Mouse (Mus musculus) ovary, postnatal 10 days (tissue): ENCODE measurements around the gene Lrrc61.

Experiments
- DNase-seq: peaks from one replicate; pipeline ENCODE4 v3.0.0; 2022; ENCODE audit warnings: low spot score

Lrrc61 gene

GRCm38 (mm10) chr6:48593158-48594042 lies 38.8 kb downstream of the Lrrc61 start, which contains the start of the genes Repin1 and Gm44965:
Gene Repin1, plus strand, starts transcription at chr6:48593883.
Gene Gm44965, plus strand, starts transcription at chr6:48593941.
- peak; percentile 92 for DNase-seq

DNA sequence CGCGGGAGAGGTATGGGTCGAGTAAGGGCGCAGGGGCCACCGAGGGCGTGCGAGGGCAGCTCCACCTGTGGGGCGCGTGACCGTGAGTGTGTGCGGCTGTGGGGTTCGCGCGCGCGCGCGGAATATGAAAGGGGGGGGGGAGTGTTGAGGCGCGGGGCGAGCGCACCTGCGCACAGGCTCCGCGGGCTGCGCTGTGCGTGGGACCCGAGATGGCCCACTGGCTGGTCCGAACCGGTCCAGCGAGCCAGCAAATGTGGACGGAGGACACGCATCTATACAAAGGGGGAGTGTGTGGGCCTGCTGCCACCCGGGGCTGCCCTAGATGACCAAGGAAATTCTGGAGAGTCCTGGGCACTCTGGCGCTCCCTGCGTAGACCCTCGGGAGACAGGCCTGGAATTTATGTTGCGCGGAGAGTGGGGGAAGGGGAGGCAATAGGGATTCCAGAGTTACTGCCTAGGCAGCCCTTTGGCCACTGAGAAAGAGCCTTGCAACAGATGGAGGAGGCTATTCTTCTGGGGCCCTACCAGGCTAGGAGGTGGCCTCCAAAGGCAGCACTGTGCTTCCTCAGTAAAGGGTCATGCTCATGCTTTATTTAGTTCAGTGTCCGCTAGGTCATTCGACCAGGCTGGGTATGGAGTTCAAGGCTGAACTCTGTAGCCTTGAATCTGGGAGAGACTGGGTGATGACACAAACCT lies 39.6 kb downstream of the Lrrc61 start:
- DNase-seq: no peak

- DNase-seq: no peak
Measured at GRCm38 (mm10) chr6:48595278-48595677, 40.7 kb downstream of the Lrrc61 start.

DNA sequence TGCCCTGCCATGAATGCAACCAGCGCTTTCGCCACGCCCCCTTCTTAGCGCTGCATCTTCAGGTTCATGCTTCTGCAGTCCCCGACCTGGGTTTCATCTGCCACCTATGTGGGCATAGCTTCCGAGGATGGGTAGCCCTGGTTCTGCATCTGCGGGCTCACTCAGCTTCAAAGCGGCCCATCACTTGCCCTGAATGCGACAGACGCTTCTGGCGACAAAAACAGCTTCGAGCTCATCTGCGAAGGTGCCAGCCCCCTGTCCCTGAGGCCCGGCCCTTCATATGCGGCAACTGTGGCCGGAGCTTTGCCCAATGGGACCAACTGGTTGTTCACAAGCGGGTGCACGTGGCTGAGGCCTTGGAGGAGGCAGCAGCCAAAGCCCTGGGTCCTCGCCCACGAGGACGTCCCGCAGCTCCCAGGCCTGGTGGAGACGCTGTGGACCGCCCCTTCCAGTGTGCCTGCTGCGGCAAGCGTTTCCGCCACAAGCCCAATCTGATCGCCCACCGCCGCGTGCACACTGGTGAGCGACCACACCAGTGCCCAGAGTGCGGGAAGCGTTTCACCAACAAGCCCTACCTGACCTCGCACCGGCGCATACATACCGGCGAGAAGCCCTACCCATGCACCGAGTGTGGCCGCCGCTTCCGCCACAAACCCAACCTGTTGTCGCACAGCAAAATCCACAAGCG lies 42.1 kb downstream of the Lrrc61 start:
- DNase-seq: no peak

DNA sequence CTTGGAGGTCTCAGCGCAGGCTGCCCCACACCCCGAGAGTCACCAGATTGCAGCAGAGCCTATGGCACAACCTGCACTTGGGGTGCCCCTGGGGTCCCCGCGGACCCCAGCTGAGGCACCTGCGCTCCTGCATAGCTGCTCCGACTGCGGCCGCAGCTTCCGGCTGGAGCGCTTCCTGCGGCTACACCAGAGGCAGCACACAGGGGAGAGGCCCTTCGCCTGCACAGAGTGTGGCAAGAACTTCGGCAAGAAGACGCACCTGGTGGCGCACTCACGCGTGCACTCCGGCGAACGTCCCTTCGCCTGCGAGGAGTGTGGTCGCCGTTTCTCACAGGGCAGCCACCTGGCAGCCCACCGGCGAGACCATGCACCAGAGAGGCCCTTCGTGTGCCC lies 42.6 kb downstream of the Lrrc61 start:
- DNase-seq: no peak

- DNase-seq: no peak
Measured at GRCm38 (mm10) chr6:48600594-48600993, 46.0 kb downstream of the Lrrc61 start.

DNA sequence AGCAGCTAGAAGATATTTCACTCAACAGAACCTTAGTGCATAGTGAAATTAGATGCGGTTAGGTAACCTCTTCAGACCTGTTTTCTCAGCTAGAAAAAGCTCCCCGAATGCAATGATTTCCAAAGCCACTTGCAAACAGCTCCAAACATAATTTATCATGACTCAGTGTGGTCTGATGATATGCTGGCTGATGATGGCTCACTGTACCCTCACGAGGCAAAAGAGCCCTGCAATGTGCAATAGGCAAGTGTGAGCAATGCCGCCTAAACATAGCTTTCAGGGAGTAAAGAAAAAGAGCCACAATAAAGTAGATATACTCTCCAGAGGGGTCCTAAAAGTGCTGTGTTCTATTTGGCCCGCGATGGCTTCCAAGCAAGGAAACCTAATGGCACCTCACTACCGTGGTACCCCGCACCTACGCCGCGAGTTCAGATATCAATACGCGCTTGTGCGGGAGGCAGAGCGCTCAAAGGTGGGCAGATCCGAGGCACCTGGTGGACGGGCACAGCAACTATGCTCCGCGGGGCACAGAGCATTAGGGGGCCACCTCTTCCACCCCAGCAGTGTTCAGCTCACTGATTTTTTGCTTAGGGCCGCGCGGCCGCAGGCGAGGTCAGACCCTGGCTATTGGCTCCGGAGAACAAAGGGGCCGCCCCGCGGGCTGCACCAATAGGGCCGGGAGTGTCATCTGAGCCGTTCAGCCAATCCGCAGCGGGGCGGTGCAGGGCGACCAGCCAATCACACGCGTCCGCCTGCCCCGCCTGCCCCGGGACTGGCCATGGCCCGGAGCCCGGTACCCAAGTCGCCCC lies 46.9 kb downstream of the Lrrc61 start, which contains the start of gene Zfp775:
TSS of gene Zfp775 (plus strand) at position 793 of the 809 bp plus-strand sequence.
- peak; percentile 89 for DNase-seq

- no peak for DNase-seq
Measured at GRCm38 (mm10) chr6:48602080-48602741, 47.6 kb downstream of the Lrrc61 start.

GRCm38 (mm10) chr6:48608124-48608523 lies 53.5 kb downstream of the Lrrc61 start:
- no peak for DNase-seq

DNA sequence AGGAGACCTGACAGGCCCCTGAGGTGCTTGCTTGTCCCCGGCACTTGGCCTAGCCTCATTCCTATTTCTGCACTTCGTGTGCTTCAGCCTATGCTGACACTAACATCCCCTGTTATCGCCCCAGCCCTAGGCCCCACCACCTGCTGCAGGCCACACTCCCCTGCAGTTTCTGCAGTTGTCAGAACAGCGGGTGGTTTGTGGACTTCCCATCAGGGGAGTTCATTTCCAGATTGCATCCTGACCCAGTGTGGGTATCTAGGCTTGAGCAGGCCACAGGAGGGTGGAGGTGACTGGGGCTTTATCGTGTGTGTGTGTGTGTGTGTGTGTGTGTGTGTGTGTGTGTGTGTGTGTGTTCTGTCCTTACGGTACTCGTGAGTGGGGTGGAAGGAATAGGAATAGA lies 54.9 kb downstream of the Lrrc61 start:
- DNase-seq: no peak

DNA sequence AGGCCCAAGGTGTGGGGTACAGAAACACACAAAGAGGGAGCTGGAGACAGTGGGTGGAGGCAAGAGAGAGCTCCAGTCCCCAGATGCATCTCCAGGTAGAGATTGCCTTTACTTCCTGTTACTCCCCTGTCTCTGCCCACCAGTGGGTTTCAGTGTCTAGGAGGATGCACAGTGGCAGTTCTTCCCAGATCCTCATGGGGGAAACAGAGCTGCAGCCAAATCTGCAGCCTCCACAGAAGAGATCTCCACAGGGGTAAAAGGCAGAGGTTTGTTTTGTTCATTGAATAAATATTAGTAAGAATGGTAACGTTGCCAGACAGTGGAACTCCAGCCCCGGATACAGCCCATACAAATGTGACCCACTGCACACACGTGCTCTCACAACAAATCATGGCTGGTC lies 56.1 kb downstream of the Lrrc61 start:
- no peak for DNase-seq

DNA sequence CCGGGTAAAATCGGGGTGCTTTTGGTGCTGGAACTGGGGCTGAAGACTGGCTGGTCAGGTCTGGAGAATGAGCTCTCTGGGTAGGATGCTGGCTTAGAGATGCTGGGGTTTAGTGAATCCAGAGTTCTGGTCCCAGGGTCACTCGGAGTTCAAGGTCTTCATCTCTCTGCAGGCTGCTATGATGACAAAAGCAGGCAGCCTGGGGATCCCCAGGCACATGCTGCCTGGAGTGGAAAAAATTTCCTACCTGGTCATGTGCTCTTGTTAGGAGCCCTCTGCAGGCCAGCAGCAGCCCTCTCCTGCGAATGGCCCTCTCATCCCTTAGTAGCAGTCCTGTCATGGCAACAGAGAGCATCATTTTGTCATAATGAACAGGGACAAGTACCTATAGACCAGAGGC lies 58.9 kb downstream of the Lrrc61 start:
- no peak for DNase-seq

- DNase-seq: no peak
Measured at GRCm38 (mm10) chr6:48614756-48615155, 60.2 kb downstream of the Lrrc61 start.

DNA sequence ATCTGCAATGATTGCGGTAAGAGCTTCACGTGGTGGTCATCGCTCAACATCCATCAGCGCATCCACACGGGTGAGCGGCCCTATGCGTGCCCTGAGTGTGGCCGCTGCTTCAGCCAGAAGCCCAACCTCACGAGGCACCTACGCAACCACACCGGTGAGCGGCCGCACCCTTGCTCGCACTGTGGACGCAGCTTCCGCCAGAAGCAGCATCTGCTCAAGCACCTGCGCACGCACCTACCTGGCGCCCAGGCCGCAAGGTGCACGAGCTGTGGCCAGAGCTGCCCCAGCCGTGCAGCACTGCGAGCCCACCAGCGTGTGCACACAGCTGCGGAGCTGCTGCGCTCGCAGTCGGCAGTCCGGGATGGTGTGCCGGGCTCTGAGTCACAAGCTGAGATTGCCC lies 65.4 kb downstream of the Lrrc61 start:
- DNase-seq: no peak
